Mouse (Mus musculus): ENCODE data around the gene Col4a1.

- TF ChIP-seq GATA1 (IDR thresholded peaks at IDR 0.05; ENCODE audit: low read length) (no peak), TAL1 (IDR thresholded peaks at IDR 0.05; ENCODE audit: low read length) (no peak)
Observed at GRCm38 (mm10) chr8:11265971-11266370, 46.7 kb downstream of the Col4a1 start.

Measured in erythroblast, embryonic 14.5 days (primary cell).